Mouse (Mus musculus) heart, adult 2 months (tissue): ENCODE measurements around the gene Aunip.

Source experiments
- CTCF ChIP-seq: fragments of 200-600 bp; IDR thresholded peaks from 2 replicates; pipeline ENCODE4 v1.8.1; 2022; ENCODE audit warnings: antibody characterized with exemption, mild to moderate bottlenecking, moderate library complexity
- EP300 ChIP-seq: fragments of 200-500 bp; IDR thresholded peaks from 2 replicates; pipeline ENCODE4 v1.6.1; 2011; ENCODE audit warnings: low read depth, low read length, control low read depth; ENCODE audit not compliant: insufficient read depth

- TF ChIP-seq CTCF, result no peak
- no peak for TF ChIP-seq EP300
Observed at GRCm38 (mm10) chr4:134535787-134536151, 25.0 kb downstream of the Aunip start.
